ENCODE assay signal across 8 mouse cellular contexts in the genomic region with DNA sequence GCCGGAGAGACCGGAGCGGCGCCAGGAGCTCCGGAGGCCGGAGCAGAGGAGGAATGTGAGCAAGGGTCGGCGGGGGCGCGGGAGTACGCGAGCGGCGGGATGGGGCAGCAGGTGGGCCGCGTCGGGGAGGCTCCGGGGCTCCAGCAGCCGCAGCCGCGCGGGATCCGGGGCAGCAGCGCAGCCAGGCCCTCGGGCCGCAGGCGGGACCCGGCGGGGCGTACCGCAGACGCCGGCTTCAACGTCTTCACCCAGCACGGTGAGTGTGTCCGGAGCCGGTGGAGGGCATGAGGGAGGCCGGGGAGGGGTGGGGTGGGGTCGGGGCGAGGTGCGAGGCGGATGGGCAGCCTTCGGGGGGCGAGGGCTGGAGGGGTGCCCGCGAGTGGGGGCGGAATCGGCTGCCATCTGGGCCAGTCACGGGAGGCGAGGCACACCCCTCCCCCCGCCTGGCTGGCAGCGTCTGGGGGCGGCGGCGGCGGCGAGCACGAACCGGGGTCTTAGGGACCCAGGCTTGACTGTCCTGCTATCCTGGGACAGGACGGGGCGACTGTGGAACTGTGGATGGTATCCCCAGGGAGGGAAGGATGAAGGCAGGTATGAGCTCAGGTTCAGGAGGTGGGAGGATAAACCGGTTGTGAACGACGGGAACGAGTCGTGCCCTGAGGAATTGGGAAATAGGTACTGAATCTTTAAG. TPM values are rescaled to one million over a fixed set of nuclear protein-coding genes. Genes with fewer than 3 reads are reported as not detected.
DNase-seq lines count a peak whose midpoint lies in the region; ATAC-seq and TF ChIP-seq lines count a peak whose summit lies in the region.

No protein-coding gene starts in this region.

- peak overlapping the region; percentile 56 for H3K4me2 ChIP-seq in forebrain, embryonic 11.5 days (ENCODE audit: low read depth, low read length, severe bottlenecking)

- H3K9me3 ChIP-seq in E14TG2a.4 (ENCODE audit: low read length): no peaks in the 10 kb centered on the region
- no peaks in the 10 kb centered on the region for H3K9me3 ChIP-seq in forebrain, embryonic 11.5 days (ENCODE audit: control insufficient read depth, low read length)

- WGBS in forebrain, embryonic 11.5 days: 0% methylated on average over 60 of the region's 66 CpGs
- under 1% methylated on average over 65 of the region's 66 CpGs for WGBS in lung, adult 2 months

- peak overlapping the region; percentile 96 for H3K4me3 ChIP-seq in E14TG2a.4 (replicated peaks; ENCODE audit: low read length)
- H3K4me3 ChIP-seq in forebrain, embryonic 11.5 days (ENCODE audit: low read depth, low read length): peak overlapping the region; percentile 77
- H3K4me3 ChIP-seq in lung, adult 2 months (replicated peaks; ENCODE audit: extremely low read depth, low read depth, low read length): peak overlapping the region; percentile 89

- peak overlapping the region; percentile 95 for H3K9ac ChIP-seq in forebrain, embryonic 11.5 days (ENCODE audit: low read length)

- no peak for TF ChIP-seq POLR2A in lung, adult 2 months (IDR thresholded peaks at IDR 0.05; ENCODE audit: borderline replicate concordance, extremely low read depth, low read depth, low read length)

- peak; percentile 12 for DNase-seq in c-Kit-negative CD71-positive TER-119-positive erythroid progenitor cells, embryonic 14.5 days (ENCODE audit: low read depth, low spot score)
- peak; percentile 85 for DNase-seq in forebrain, embryonic 11.5 days (ENCODE audit: low spot score)
- DNase-seq in heart, postnatal 10 days: peak; percentile 55
- DNase-seq in layer of hippocampus, adult 18-20 months (ENCODE audit: low spot score in 2 of 2): peak; percentile 22 to 63
- peak; percentile 63 for DNase-seq in lung, adult 2 months
- peak; percentile 21 for DNase-seq in ovary, adult 18-20 months (ENCODE audit: low spot score)
- DNase-seq in thymus, postnatal 10 days (ENCODE audit: low spot score in 2 of 2): peak; percentile 56 to 58

- peaks cover 49% of the 10 kb centered on the region for H3K4me1 ChIP-seq in E14TG2a.4 (replicated peaks; ENCODE audit: low read depth, low read length)
- H3K4me1 ChIP-seq in forebrain, embryonic 11.5 days (replicated peaks; ENCODE audit: control insufficient read depth, insufficient read depth, low read length): no peaks in the 10 kb centered on the region
- H3K4me1 ChIP-seq in lung, adult 2 months (ENCODE audit: control insufficient read depth, insufficient read depth, low read length): no peaks in the 10 kb centered on the region; the same call in 1 of the 2 replicates

- H3K27ac ChIP-seq in forebrain, embryonic 11.5 days (ENCODE audit: low read depth, low read length): peak overlapping the region; percentile 90

- H3K36me3 ChIP-seq in E14TG2a.4 (ENCODE audit: insufficient read depth, low read length): peaks cover 9% of the 10 kb centered on the region; the same call in 1 of the 2 replicates
- no peaks in the 10 kb centered on the region for H3K36me3 ChIP-seq in forebrain, embryonic 11.5 days (ENCODE audit: control insufficient read depth, insufficient read depth, low read length)

- no peak for TF ChIP-seq CTCF in E14TG2a.4 (conservative IDR thresholded peaks at IDR 0.05; ENCODE audit: low read length)
- TF ChIP-seq CTCF in lung, adult 2 months (IDR thresholded peaks at IDR 0.05; ENCODE audit: insufficient read depth, low read length): no peak

- intact Hi-C loops in heart, postnatal 10 days (cut with DNase I): loop anchor here (5.0 kb wide), 1 partner anchor 58 kb away; no protein-coding TSS in a partner anchor

- ATAC-seq in forebrain, embryonic 11.5 days (replicated peaks; ENCODE audit: low FRiP score): peak; percentile 58

- peaks cover 3% of the 10 kb centered on the region; the same call in 1 of the 2 replicates for H3K27me3 ChIP-seq in E14TG2a.4 (ENCODE audit: insufficient read depth, low read length)
- H3K27me3 ChIP-seq in forebrain, embryonic 11.5 days (ENCODE audit: control insufficient read depth, insufficient read depth, low read length): no peaks in the 10 kb centered on the region

RNA-seq across cellular contexts. Expression of gene Abl2, which starts 0.5 kb away (rescaled TPM):
- 5.7 TPM in 2 replicates for polyA plus RNA-seq in forebrain, embryonic 11.5 days (2014; fragmentation: Nextera tagmentation; extraction: Ambion mirVana)
- 10 to 100 TPM; 24.2 to 25.3 TPM for total RNA-seq in heart, postnatal 10 days (2021)
- total RNA-seq in layer of hippocampus, adult 18-20 months (2021): 10 to 100 TPM; 83.1 to 89.9 TPM
- 8.2 and 9.8 TPM in 2 replicates for polyA plus RNA-seq in lung, adult 2 months (2012; rRNA removed)

RNA-seq across cellular contexts. Expression of gene Gm10031, which starts 35.3 kb away (rescaled TPM):
- polyA plus RNA-seq in forebrain, embryonic 11.5 days (2014; fragmentation: Nextera tagmentation; extraction: Ambion mirVana): 0.12 and 0.37 TPM in 2 replicates
- total RNA-seq in heart, postnatal 10 days (2021): 10 to 100 TPM; 43.1 to 45.6 TPM
- total RNA-seq in layer of hippocampus, adult 18-20 months (2021): 10 to 100 TPM; 41.8 to 42.1 TPM
- polyA plus RNA-seq in lung, adult 2 months (2012; rRNA removed): 11.0 and 12.2 TPM in 2 replicates

Comparison
In these comparisons a context has a peak if more than half of its experiments do, and no peak if none do; other contexts are left out.
1. Peak in every context shown above with its lines: DNase-seq, ATAC-seq, H3K4me3 ChIP-seq and H3K27ac ChIP-seq.
2. DNase-seq: peak in every context shown above with its lines; median percentile 85 in forebrain, embryonic 11.5 days; 63 in lung, adult 2 months; 57 in thymus, postnatal 10 days; 55 in heart, postnatal 10 days; 42 in layer of hippocampus, adult 18-20 months; 21 in ovary, adult 18-20 months; 12 in c-Kit-negative CD71-positive TER-119-positive erythroid progenitor cells, embryonic 14.5 days.